In genomic region chr4:133669652-133670210, GRCm38 (mm10) we compare ENCODE assay signal across 9 mouse cellular contexts. TPM values are rescaled to one million over a fixed set of nuclear protein-coding genes. Genes with fewer than 3 reads are reported as not detected.
DNase-seq lines count a peak whose midpoint lies in the region; ATAC-seq and TF ChIP-seq lines count a peak whose summit lies in the region.
"Had no signal": no experiment of that assay in that cellular context is flagged by ENCODE, and none has a peak within 500 bp of the region (broad histone marks: within the 10 kb centered on the region; RNA-seq: fewer than 3 reads in every experiment).

No protein-coding gene starts in this region.

- H3K9me3 ChIP-seq in heart, embryonic 14.5 days (ENCODE audit: control insufficient read depth, low read length): no peaks in the 10 kb centered on the region
- H3K9me3 ChIP-seq in kidney, embryonic 16.5 days (ENCODE audit: low read length): no peaks in the 10 kb centered on the region
- H3K9me3 ChIP-seq: midbrain, embryonic 15.5 days had no signal

- H3K27me3 ChIP-seq in heart, embryonic 14.5 days (ENCODE audit: control insufficient read depth, insufficient read depth, low read length): no peaks in the 10 kb centered on the region
- H3K27me3 ChIP-seq in testis, adult 2 months (ENCODE audit: control insufficient read depth, insufficient read depth, low read length): no peaks in the 10 kb centered on the region
- H3K27me3 ChIP-seq in kidney, embryonic 16.5 days (ENCODE audit: insufficient read depth, low read length): no peaks in the 10 kb centered on the region
- H3K27me3 ChIP-seq: midbrain, embryonic 15.5 days had no signal

- no peak for TF ChIP-seq POLR2A in testis, adult 2 months (IDR thresholded peaks at IDR 0.05; ENCODE audit: control insufficient read depth, low read depth, low read length)

- peaks cover 18 to 34% of the 10 kb centered on the region in 2 experiments for H3K4me1 ChIP-seq in heart, embryonic 14.5 days (ENCODE audit: control insufficient read depth in 2 of 2, insufficient read depth in 2 of 2, low read length in 2 of 2)
- peaks cover 17% of the 10 kb centered on the region for H3K4me1 ChIP-seq in testis, adult 2 months (ENCODE audit: control insufficient read depth, insufficient read depth, low read length)
- H3K4me1 ChIP-seq in kidney, embryonic 16.5 days (ENCODE audit: insufficient read depth, low read length): peaks cover 34% of the 10 kb centered on the region

- ATAC-seq in heart, embryonic 14.5 days (ENCODE audit: insufficient number of reproducible peaks, insufficient read depth, low FRiP score, low read depth): no peak
- no peak for ATAC-seq in kidney, embryonic 16.5 days (ENCODE audit: low FRiP score, low TSS enrichment)
- ATAC-seq: midbrain, embryonic 15.5 days had no signal

- intact Hi-C loops in heart, postnatal 36 days (cut with DNase I): loop anchor here (5.0 kb wide), 1 partner anchor 238 kb away; no protein-coding TSS in a partner anchor

- 52% methylated on average over 6 of the region's 6 CpGs for WGBS in heart, embryonic 14.5 days
- WGBS in kidney, embryonic 16.5 days: 50% methylated on average over 6 of the region's 6 CpGs

- no peak overlapping the region for H3K27ac ChIP-seq in heart, embryonic 14.5 days (replicated peaks in 1 of 2; ENCODE audit: control insufficient read depth in 1 of 2, insufficient read depth in 1 of 2, low read depth in 2 of 2, low read length in 2 of 2)
- no peak overlapping the region for H3K27ac ChIP-seq in testis, adult 2 months (ENCODE audit: control insufficient read depth, insufficient read depth, low read depth, low read length)
- H3K27ac ChIP-seq in kidney, embryonic 16.5 days (ENCODE audit: low read length): peak overlapping the region; percentile 29; the same call in 1 of the 2 replicates
- H3K27ac ChIP-seq: midbrain, embryonic 15.5 days had no signal

- H3K9ac ChIP-seq in heart, embryonic 14.5 days (ENCODE audit: low read length): peak overlapping the region; percentile 94; the same call in 1 of the 2 replicates
- H3K9ac ChIP-seq in kidney, embryonic 16.5 days (replicated peaks; ENCODE audit: low read length): peak overlapping the region; percentile 33; the same call in 1 of the 2 replicates
- H3K9ac ChIP-seq: midbrain, embryonic 15.5 days had no signal

- TF ChIP-seq CTCF in testis, adult 2 months (IDR thresholded peaks at IDR 0.05; ENCODE audit: control insufficient read depth, insufficient read depth, insufficient replicate concordance, low read depth, low read length): peak; percentile 4; the same call in 1 of the 2 replicates

- no peak overlapping the region for H3K4me2 ChIP-seq in heart, embryonic 14.5 days (ENCODE audit: low read length)
- no peak overlapping the region for H3K4me2 ChIP-seq in kidney, embryonic 16.5 days (replicated peaks; ENCODE audit: low read depth, low read length)
- H3K4me2 ChIP-seq: midbrain, embryonic 15.5 days had no signal

- no peak for DNase-seq in heart, postnatal 36 days
- no peak for DNase-seq in testis, postnatal 14 days (ENCODE audit: low spot score)
- DNase-seq in c-Kit-positive CD71-positive TER-119-positive erythroid progenitor cells, embryonic 14.5 days (ENCODE audit: low spot score): no peak
- no peak for DNase-seq in urinary bladder, postnatal 14 days (ENCODE audit: low spot score)

- H3K4me3 ChIP-seq in heart, embryonic 14.5 days (ENCODE audit: control insufficient read depth in 1 of 2, insufficient read depth in 1 of 2, low read depth in 1 of 2, low read length in 2 of 2): no peak overlapping the region
- H3K4me3 ChIP-seq in testis, adult 2 months (ENCODE audit: control insufficient read depth, low read depth, low read length): no peak overlapping the region
- no peak overlapping the region for H3K4me3 ChIP-seq in kidney, embryonic 16.5 days (ENCODE audit: low read length)
- H3K4me3 ChIP-seq: erythroblast, embryonic 14.5 days; midbrain, embryonic 15.5 days had no signal

- H3K36me3 ChIP-seq in heart, embryonic 14.5 days (ENCODE audit: control insufficient read depth, insufficient read depth, low read length): peaks cover 26% of the 10 kb centered on the region
- H3K36me3 ChIP-seq in testis, adult 2 months (ENCODE audit: control insufficient read depth, insufficient read depth, low read length): peaks cover 1% of the 10 kb centered on the region; the same call in 1 of the 2 replicates
- peaks cover 4% of the 10 kb centered on the region; the same call in 1 of the 2 replicates for H3K36me3 ChIP-seq in kidney, embryonic 16.5 days (ENCODE audit: insufficient read depth, low read length)
- H3K36me3 ChIP-seq: midbrain, embryonic 15.5 days had no signal

RNA-seq across cellular contexts. Expression of gene Pigv, which starts 2.7 kb away (rescaled TPM):
- polyA plus RNA-seq in heart, embryonic 14.5 days (2014; fragmentation: Nextera tagmentation; extraction: Ambion mirVana): 11.6 and 12.1 TPM in 2 replicates
- 10 to 100 TPM; 10.8 to 11.3 TPM for total RNA-seq in heart, postnatal 36 days (2021)
- polyA plus RNA-seq in testis, adult 2 months (2012; rRNA removed): 8.7 and 8.9 TPM in 2 replicates
- polyA plus RNA-seq in kidney, embryonic 16.5 days (2015; fragmentation: Nextera tagmentation; extraction: Ambion mirVana): 19.2 and 22.7 TPM in 2 replicates

RNA-seq across cellular contexts. Expression of gene Zdhhc18, which starts 19.8 kb away (rescaled TPM):
- polyA plus RNA-seq in heart, embryonic 14.5 days (2014; fragmentation: Nextera tagmentation; extraction: Ambion mirVana): 3.4 and 4.7 TPM in 2 replicates
- 10 to 100 TPM; 17.2 to 17.3 TPM for total RNA-seq in heart, postnatal 36 days (2021)
- 4.2 and 4.5 TPM in 2 replicates for polyA plus RNA-seq in testis, adult 2 months (2012; rRNA removed)
- polyA plus RNA-seq in kidney, embryonic 16.5 days (2015; fragmentation: Nextera tagmentation; extraction: Ambion mirVana): 2.4 and 4.4 TPM in 2 replicates
